Mouse (Mus musculus) brain, embryonic 14.5 days (tissue): ENCODE measurements around the gene Cdt1. TPM values are rescaled to one million over a fixed set of nuclear protein-coding genes. Genes with fewer than 3 reads are reported as not detected.

Experiments used
- DNase-seq: peaks from one replicate; pipeline ENCODE4 v3.0.0-alpha.2; 2011; ENCODE audit warnings: low read depth
- CTCF ChIP-seq: fragments of 200-500 bp; IDR thresholded peaks from 2 replicates; pipeline ENCODE4 v1.5.1; 2012; ENCODE audit warnings: inconsistent platforms, mild to moderate bottlenecking, moderate library complexity, borderline replicate concordance; ENCODE audit not compliant: insufficient read depth, insufficient read length; ENCODE audit errors: extremely low read depth
- POLR2A ChIP-seq: fragments of 200-500 bp; IDR thresholded peaks from 2 replicates; pipeline ENCODE4 v1.6.1; 2012; ENCODE audit warnings: mild to moderate bottlenecking, inconsistent platforms, borderline replicate concordance; ENCODE audit not compliant: poor library complexity, insufficient read depth, insufficient read length, severe bottlenecking; ENCODE audit errors: extremely low read depth
- polyA plus RNA-seq: library from polyadenylated mRNA; depleted of rRNA; stranded (reverse); fragments of >200 nt; gene quantifications from 2 replicates; pipeline ENCODE4 v1.2.3, GENCODE M21; 2012

Cdt1 gene
- polyA plus RNA-seq, 1 experiment = 21.3 TPM

GRCm38 (mm10) chr8:122569329-122569728, 1.5 kb downstream of the Cdt1 start:
- no peak for DNase-seq
- no peak for TF ChIP-seq CTCF
- no peak for TF ChIP-seq POLR2A

- TF ChIP-seq CTCF (no peak), POLR2A (no peak)
- no peak for DNase-seq
Measured at GRCm38 (mm10) chr8:122569996-122570395, 2.2 kb downstream of the Cdt1 start.

- no peak for DNase-seq
- TF ChIP-seq POLR2A = no peak
- TF ChIP-seq CTCF = no peak
Measured at GRCm38 (mm10) chr8:122571153-122571552, 3.3 kb downstream of the Cdt1 start.

- no peak for DNase-seq
- TF ChIP-seq CTCF = no peak
- no peak for TF ChIP-seq POLR2A
Measured at GRCm38 (mm10) chr8:122571750-122572267, 4.0 kb downstream of the Cdt1 start.

GRCm38 (mm10) chr8:122572751-122573150, 4.9 kb downstream of the Cdt1 start:
- no peak for DNase-seq
- no peak for TF ChIP-seq POLR2A
- TF ChIP-seq CTCF = no peak

- DNase-seq = peak; percentile 33
Measured at GRCm38 (mm10) chr8:122573176-122573575, 5.4 kb downstream of the Cdt1 start.

GRCm38 (mm10) chr8:122573577-122573976, 5.8 kb downstream of the Cdt1 start:
- no peak for TF ChIP-seq CTCF
- no peak for TF ChIP-seq POLR2A
- no peak for DNase-seq

GRCm38 (mm10) chr8:122574264-122574663, 6.4 kb downstream of the Cdt1 start:
- DNase-seq = no peak
- TF ChIP-seq POLR2A (no peak), CTCF (no peak)

GRCm38 (mm10) chr8:122574667-122575251, 6.9 kb downstream of the Cdt1 start:
- no peak for DNase-seq

GRCm38 (mm10) chr8:122575286-122575685, 7.5 kb downstream of the Cdt1 start:
- no peak for DNase-seq
- TF ChIP-seq CTCF (no peak), POLR2A (no peak)

More at GRCm38 (mm10) chr8:122574667-122575251, 6.9 kb downstream of the Cdt1 start:
- TF ChIP-seq POLR2A (no peak), CTCF (no peak)

- TF ChIP-seq CTCF (no peak), POLR2A (no peak)
- no peak for DNase-seq
Measured at GRCm38 (mm10) chr8:122575735-122576647, 8.2 kb downstream of the Cdt1 start.

GRCm38 (mm10) chr8:122576648-122577022, 8.8 kb downstream of the Cdt1 start, which contains the start of gene Aprt:
Aprt (minus strand) TSS chr8:122576909.
- TF ChIP-seq POLR2A = 0 out of 2 replicates have a peak, but pooled peaks have one; percentile 24
- TF ChIP-seq CTCF = no peak
- peak; percentile 95 for DNase-seq
